Mouse (Mus musculus): ENCODE results near the gene Dennd5a. TPM values are rescaled to one million over a fixed set of nuclear protein-coding genes. Genes with fewer than 3 reads are reported as not detected.

The Dennd5a gene
- polyA plus RNA-seq, 1 experiment from 2014 or later: 59.4 TPM

GRCm38 (mm10) chr7:109958843-109959715 lies 1.2 kb downstream of the Dennd5a start:
- Histone ChIP-seq H3K9ac (ENCODE audit: low read length) (peak overlapping the region; percentile 91), H3K9me3 (replicated peaks; ENCODE audit: control insufficient read depth, low read length) (no peaks in the 10 kb centered on the region), H3K4me1 (ENCODE audit: control insufficient read depth, insufficient read depth, low read length) (peaks cover 20% of the 10 kb centered on the region), H3K4me2 (ENCODE audit: low read length) (peak overlapping the region; percentile 68), H3K4me3 (ENCODE audit: low read depth, low read length) (peak overlapping the region; percentile 77), H3K27ac (ENCODE audit: low read depth, low read length) (peak overlapping the region; percentile 93; the same call in 1 of the 2 replicates), H3K36me3 (ENCODE audit: control insufficient read depth, insufficient read depth, low read length) (no peaks in the 10 kb centered on the region), H3K27me3 (replicated peaks; ENCODE audit: control insufficient read depth, insufficient read depth, low read length) (no peaks in the 10 kb centered on the region)
- ATAC-seq (peak; percentile 4; the same call in 1 of the 2 replicates), DNase-seq (ENCODE audit: low spot score) (no peak)
- WGBS: 6% methylated on average over 18 of the region's 18 CpGs

GRCm38 (mm10) chr7:109957996-109958789 lies 2.1 kb downstream of the Dennd5a start:
- H3K4me1 ChIP-seq (ENCODE audit: control insufficient read depth, insufficient read depth, low read length): peaks cover 20% of the 10 kb centered on the region

GRCm38 (mm10) chr7:109954622-109955401 lies 5.5 kb downstream of the Dennd5a start:
- peaks cover 17% of the 10 kb centered on the region for H3K4me1 ChIP-seq (ENCODE audit: control insufficient read depth, insufficient read depth, low read length)
- no peaks in the 10 kb centered on the region for H3K27me3 ChIP-seq (replicated peaks; ENCODE audit: control insufficient read depth, insufficient read depth, low read length)
- H3K9ac ChIP-seq (ENCODE audit: low read length): no peak overlapping the region
- ATAC-seq (no peak), DNase-seq (ENCODE audit: low spot score) (no peak)
- H3K4me3 ChIP-seq (ENCODE audit: low read depth, low read length): no peak overlapping the region
- WGBS: 70% methylated on average over 6 of the region's 6 CpGs
- H3K4me2 ChIP-seq (ENCODE audit: low read length): no peak overlapping the region
- H3K36me3 ChIP-seq (ENCODE audit: control insufficient read depth, insufficient read depth, low read length): no peaks in the 10 kb centered on the region
- no peak overlapping the region for H3K27ac ChIP-seq (ENCODE audit: low read depth, low read length)
- no peaks in the 10 kb centered on the region for H3K9me3 ChIP-seq (replicated peaks; ENCODE audit: control insufficient read depth, low read length)

More at GRCm38 (mm10) chr7:109957996-109958789, 2.1 kb downstream of the Dennd5a start:
- Histone ChIP-seq H3K27me3 (replicated peaks; ENCODE audit: control insufficient read depth, insufficient read depth, low read length) (no peaks in the 10 kb centered on the region), H3K4me3 (ENCODE audit: low read depth, low read length) (peak overlapping the region; percentile 77), H3K27ac (ENCODE audit: low read depth, low read length) (no peak overlapping the region), H3K36me3 (ENCODE audit: control insufficient read depth, insufficient read depth, low read length) (no peaks in the 10 kb centered on the region), H3K4me2 (ENCODE audit: low read length) (peak overlapping the region; percentile 68), H3K9ac (ENCODE audit: low read length) (peak overlapping the region; percentile 91), H3K9me3 (replicated peaks; ENCODE audit: control insufficient read depth, low read length) (no peaks in the 10 kb centered on the region)
- ATAC-seq (no peak), DNase-seq (ENCODE audit: low spot score) (no peak)
- 74% methylated on average over 8 of the region's 8 CpGs for WGBS

- no peak overlapping the region for H3K4me3 ChIP-seq (ENCODE audit: low read depth, low read length)
- ATAC-seq: no peak
- H3K9me3 ChIP-seq (replicated peaks; ENCODE audit: control insufficient read depth, low read length): no peaks in the 10 kb centered on the region
- WGBS: 86% methylated on average over 4 of the region's 4 CpGs
- no peaks in the 10 kb centered on the region for H3K36me3 ChIP-seq (ENCODE audit: control insufficient read depth, insufficient read depth, low read length)
- no peaks in the 10 kb centered on the region for H3K4me1 ChIP-seq (ENCODE audit: control insufficient read depth, insufficient read depth, low read length)
- no peaks in the 10 kb centered on the region for H3K27me3 ChIP-seq (replicated peaks; ENCODE audit: control insufficient read depth, insufficient read depth, low read length)
- no peak overlapping the region for H3K4me2 ChIP-seq (ENCODE audit: low read length)
- DNase-seq (ENCODE audit: low spot score): no peak
- no peak overlapping the region for H3K27ac ChIP-seq (ENCODE audit: low read depth, low read length)
- no peak overlapping the region for H3K9ac ChIP-seq (ENCODE audit: low read length)
Observed at GRCm38 (mm10) chr7:109951297-109951696, 9.0 kb downstream of the Dennd5a start.

GRCm38 (mm10) chr7:109944421-109945034 lies 15.7 kb downstream of the Dennd5a start:
- ATAC-seq (no peak), DNase-seq (ENCODE audit: low spot score) (no peak)
- Histone ChIP-seq H3K4me1 (ENCODE audit: control insufficient read depth, insufficient read depth, low read length) (no peaks in the 10 kb centered on the region), H3K27ac (ENCODE audit: low read depth, low read length) (no peak overlapping the region), H3K4me3 (ENCODE audit: low read depth, low read length) (no peak overlapping the region), H3K4me2 (ENCODE audit: low read length) (no peak overlapping the region), H3K9ac (ENCODE audit: low read length) (no peak overlapping the region), H3K9me3 (replicated peaks; ENCODE audit: control insufficient read depth, low read length) (no peaks in the 10 kb centered on the region), H3K27me3 (replicated peaks; ENCODE audit: control insufficient read depth, insufficient read depth, low read length) (no peaks in the 10 kb centered on the region), H3K36me3 (ENCODE audit: control insufficient read depth, insufficient read depth, low read length) (no peaks in the 10 kb centered on the region)
- 69% methylated on average over 6 of the region's 6 CpGs for WGBS

- Histone ChIP-seq H3K4me1 (ENCODE audit: control insufficient read depth, insufficient read depth, low read length) (no peaks in the 10 kb centered on the region), H3K27me3 (replicated peaks; ENCODE audit: control insufficient read depth, insufficient read depth, low read length) (no peaks in the 10 kb centered on the region), H3K36me3 (ENCODE audit: control insufficient read depth, insufficient read depth, low read length) (peaks cover 52% of the 10 kb centered on the region), H3K4me2 (ENCODE audit: low read length) (no peak overlapping the region), H3K27ac (ENCODE audit: low read depth, low read length) (no peak overlapping the region), H3K9ac (ENCODE audit: low read length) (no peak overlapping the region), H3K4me3 (ENCODE audit: low read depth, low read length) (no peak overlapping the region), H3K9me3 (replicated peaks; ENCODE audit: control insufficient read depth, low read length) (no peaks in the 10 kb centered on the region)
- ATAC-seq (no peak), DNase-seq (ENCODE audit: low spot score) (no peak)
Observed at GRCm38 (mm10) chr7:109929628-109930027, 30.6 kb downstream of the Dennd5a start.

GRCm38 (mm10) chr7:109928365-109928764 lies 31.9 kb downstream of the Dennd5a start:
- ATAC-seq (no peak), DNase-seq (ENCODE audit: low spot score) (peak; percentile 5)
- Histone ChIP-seq H3K9ac (ENCODE audit: low read length) (no peak overlapping the region), H3K4me3 (ENCODE audit: low read depth, low read length) (no peak overlapping the region), H3K36me3 (ENCODE audit: control insufficient read depth, insufficient read depth, low read length) (peaks cover 53% of the 10 kb centered on the region), H3K27me3 (replicated peaks; ENCODE audit: control insufficient read depth, insufficient read depth, low read length) (no peaks in the 10 kb centered on the region), H3K27ac (ENCODE audit: low read depth, low read length) (no peak overlapping the region), H3K4me2 (ENCODE audit: low read length) (no peak overlapping the region), H3K4me1 (ENCODE audit: control insufficient read depth, insufficient read depth, low read length) (no peaks in the 10 kb centered on the region), H3K9me3 (replicated peaks; ENCODE audit: control insufficient read depth, low read length) (no peaks in the 10 kb centered on the region)
- WGBS: 89% methylated on average over 6 of the region's 6 CpGs

GRCm38 (mm10) chr7:109924965-109925364 lies 35.3 kb downstream of the Dennd5a start:
- Histone ChIP-seq H3K36me3 (ENCODE audit: control insufficient read depth, insufficient read depth, low read length) (peaks cover 64% of the 10 kb centered on the region), H3K9ac (ENCODE audit: low read length) (no peak overlapping the region)
- ATAC-seq: no peak

More at GRCm38 (mm10) chr7:109924965-109925364, 35.3 kb downstream of the Dennd5a start:
- H3K4me3 ChIP-seq (ENCODE audit: low read depth, low read length): no peak overlapping the region
- DNase-seq (ENCODE audit: low spot score): no peak
- H3K9me3 ChIP-seq (replicated peaks; ENCODE audit: control insufficient read depth, low read length): no peaks in the 10 kb centered on the region
- H3K4me1 ChIP-seq (ENCODE audit: control insufficient read depth, insufficient read depth, low read length): no peaks in the 10 kb centered on the region
- no peak overlapping the region for H3K4me2 ChIP-seq (ENCODE audit: low read length)
- 87% methylated on average over 2 of the region's 2 CpGs for WGBS
- no peaks in the 10 kb centered on the region for H3K27me3 ChIP-seq (replicated peaks; ENCODE audit: control insufficient read depth, insufficient read depth, low read length)
- no peak overlapping the region for H3K27ac ChIP-seq (ENCODE audit: low read depth, low read length)

All from forebrain, embryonic 14.5 days (tissue).